Mouse (Mus musculus): Measurements from ENCODE around the gene Fa2h. TPM values are rescaled to one million over a fixed set of nuclear protein-coding genes. Genes with fewer than 3 reads are reported as not detected.

The Fa2h gene
- polyA plus RNA-seq, 1 experiment from 2014 or later = 0.09 TPM

GRCm38 (mm10) chr8:111350577-111350976 is 43.0 kb downstream of the Fa2h start:
- H3K27me3 ChIP-seq (ENCODE audit: control insufficient read depth, insufficient read depth, low read length) = no peaks in the 10 kb centered on the region
- H3K4me3 ChIP-seq (ENCODE audit: low read depth, low read length) = no peak overlapping the region
- WGBS = 89% methylated on average over 6 of the region's 6 CpGs
- H3K9ac ChIP-seq (ENCODE audit: low read length) = no peak overlapping the region
- no peak overlapping the region for H3K27ac ChIP-seq (ENCODE audit: low read depth, low read length)
- no peak for DNase-seq (ENCODE audit: low spot score)
- H3K4me2 ChIP-seq (ENCODE audit: low read depth, low read length, severe bottlenecking) = no peak overlapping the region
- no peaks in the 10 kb centered on the region for H3K9me3 ChIP-seq (ENCODE audit: control insufficient read depth, low read length)
- no peak for ATAC-seq (replicated peaks; ENCODE audit: low FRiP score)
- H3K36me3 ChIP-seq (ENCODE audit: control insufficient read depth, insufficient read depth, low read length) = no peaks in the 10 kb centered on the region
- H3K4me1 ChIP-seq (replicated peaks; ENCODE audit: control insufficient read depth, insufficient read depth, low read length) = no peaks in the 10 kb centered on the region

GRCm38 (mm10) chr8:111343225-111343624 is 50.4 kb downstream of the Fa2h start:
- H3K4me1 ChIP-seq (replicated peaks; ENCODE audit: control insufficient read depth, insufficient read depth, low read length) = no peaks in the 10 kb centered on the region
- WGBS = 19% methylated on average over 5 of the region's 5 CpGs

GRCm38 (mm10) chr8:111340186-111340585 is 53.4 kb downstream of the Fa2h start:
- Histone ChIP-seq H3K9ac (ENCODE audit: low read length) (no peak overlapping the region), H3K4me1 (replicated peaks; ENCODE audit: control insufficient read depth, insufficient read depth, low read length) (0 out of 2 replicates have a peak, but pooled peaks cover 3% of the 10 kb centered on the region), H3K27me3 (ENCODE audit: control insufficient read depth, insufficient read depth, low read length) (peaks cover 6% of the 10 kb centered on the region; the same call in 1 of the 2 replicates), H3K4me3 (ENCODE audit: low read depth, low read length) (no peak overlapping the region), H3K4me2 (ENCODE audit: low read depth, low read length, severe bottlenecking) (no peak overlapping the region), H3K36me3 (ENCODE audit: control insufficient read depth, insufficient read depth, low read length) (no peaks in the 10 kb centered on the region), H3K27ac (ENCODE audit: low read depth, low read length) (no peak overlapping the region), H3K9me3 (ENCODE audit: control insufficient read depth, low read length) (no peaks in the 10 kb centered on the region)
- 79% methylated on average over 3 of the region's 3 CpGs for whole genome bisulfite sequencing
- ATAC-seq (replicated peaks; ENCODE audit: low FRiP score) (no peak), DNase-seq (ENCODE audit: low spot score) (no peak)

More at GRCm38 (mm10) chr8:111343225-111343624, 50.4 kb downstream of the Fa2h start:
- H3K27ac ChIP-seq (ENCODE audit: low read depth, low read length) = no peak overlapping the region
- H3K4me2 ChIP-seq (ENCODE audit: low read depth, low read length, severe bottlenecking) = no peak overlapping the region
- no peak overlapping the region for H3K9ac ChIP-seq (ENCODE audit: low read length)
- H3K27me3 ChIP-seq (ENCODE audit: control insufficient read depth, insufficient read depth, low read length) = no peaks in the 10 kb centered on the region
- DNase-seq (ENCODE audit: low spot score) (peak; percentile 80), ATAC-seq (replicated peaks; ENCODE audit: low FRiP score) (no peak)
- no peak overlapping the region for H3K4me3 ChIP-seq (ENCODE audit: low read depth, low read length)
- H3K9me3 ChIP-seq (ENCODE audit: control insufficient read depth, low read length) = no peaks in the 10 kb centered on the region
- no peaks in the 10 kb centered on the region for H3K36me3 ChIP-seq (ENCODE audit: control insufficient read depth, insufficient read depth, low read length)

GRCm38 (mm10) chr8:111338370-111339208 is 55.0 kb downstream of the Fa2h start:
- no peak overlapping the region for H3K9ac ChIP-seq (ENCODE audit: low read length)
- no peak overlapping the region for H3K27ac ChIP-seq (ENCODE audit: low read depth, low read length)
- no peaks in the 10 kb centered on the region for H3K36me3 ChIP-seq (ENCODE audit: control insufficient read depth, insufficient read depth, low read length)
- H3K4me1 ChIP-seq (replicated peaks; ENCODE audit: control insufficient read depth, insufficient read depth, low read length) = 0 out of 2 replicates have a peak, but pooled peaks cover 3% of the 10 kb centered on the region
- no peak for ATAC-seq (replicated peaks; ENCODE audit: low FRiP score)
- no peaks in the 10 kb centered on the region for H3K9me3 ChIP-seq (ENCODE audit: control insufficient read depth, low read length)
- H3K27me3 ChIP-seq (ENCODE audit: control insufficient read depth, insufficient read depth, low read length) = peaks cover 6% of the 10 kb centered on the region; the same call in 1 of the 2 replicates
- WGBS = 50% methylated on average over 12 of the region's 12 CpGs
- peak overlapping the region; percentile 38 for H3K4me3 ChIP-seq (ENCODE audit: low read depth, low read length)
- peak overlapping the region; percentile 80 for H3K4me2 ChIP-seq (ENCODE audit: low read depth, low read length, severe bottlenecking)
- DNase-seq (ENCODE audit: low spot score) = no peak

GRCm38 (mm10) chr8:111337890-111338347 is 55.7 kb downstream of the Fa2h start, which contains the start of gene Mlkl:
Mlkl (minus strand) TSS chr8:111338177.
- peaks cover 6% of the 10 kb centered on the region; the same call in 1 of the 2 replicates for H3K27me3 ChIP-seq (ENCODE audit: control insufficient read depth, insufficient read depth, low read length)
- peak; percentile 62 for DNase-seq (ENCODE audit: low spot score)
- H3K4me2 ChIP-seq (ENCODE audit: low read depth, low read length, severe bottlenecking) = peak within 1 kb of the TSS; percentile 80
- H3K27ac ChIP-seq (ENCODE audit: low read depth, low read length) = no peak within 1 kb of the TSS
- no peak for ATAC-seq (replicated peaks; ENCODE audit: low FRiP score)
- H3K4me1 ChIP-seq (replicated peaks; ENCODE audit: control insufficient read depth, insufficient read depth, low read length) = 0 out of 2 replicates have a peak, but pooled peaks cover 3% of the 10 kb centered on the region
- peak within 1 kb of the TSS; percentile 43 for H3K9ac ChIP-seq (ENCODE audit: low read length)
- H3K36me3 ChIP-seq (ENCODE audit: control insufficient read depth, insufficient read depth, low read length) = no peaks in the 10 kb centered on the region
- peak within 1 kb of the TSS; percentile 38 for H3K4me3 ChIP-seq (ENCODE audit: low read depth, low read length)
- under 1% methylated on average over 29 of the region's 29 CpGs for WGBS
- H3K9me3 ChIP-seq (ENCODE audit: control insufficient read depth, low read length) = no peaks in the 10 kb centered on the region

GRCm38 (mm10) chr8:111337311-111337889 is 56.2 kb downstream of the Fa2h start:
- no peaks in the 10 kb centered on the region for H3K9me3 ChIP-seq (ENCODE audit: control insufficient read depth, low read length)
- ATAC-seq (replicated peaks; ENCODE audit: low FRiP score) (no peak), DNase-seq (ENCODE audit: low spot score) (no peak)
- peak overlapping the region; percentile 43 for H3K9ac ChIP-seq (ENCODE audit: low read length)
- no peaks in the 10 kb centered on the region for H3K36me3 ChIP-seq (ENCODE audit: control insufficient read depth, insufficient read depth, low read length)
- 0 out of 2 replicates have a peak, but pooled peaks cover 3% of the 10 kb centered on the region for H3K4me1 ChIP-seq (replicated peaks; ENCODE audit: control insufficient read depth, insufficient read depth, low read length)
- H3K27me3 ChIP-seq (ENCODE audit: control insufficient read depth, insufficient read depth, low read length) = peaks cover 6% of the 10 kb centered on the region; the same call in 1 of the 2 replicates
- WGBS = 24% methylated on average over 17 of the region's 17 CpGs
- peak overlapping the region; percentile 38 for H3K4me3 ChIP-seq (ENCODE audit: low read depth, low read length)
- H3K27ac ChIP-seq (ENCODE audit: low read depth, low read length) = no peak overlapping the region
- H3K4me2 ChIP-seq (ENCODE audit: low read depth, low read length, severe bottlenecking) = peak overlapping the region; percentile 80

GRCm38 (mm10) chr8:111336692-111337091 is 56.9 kb downstream of the Fa2h start:
- 0 out of 2 replicates have a peak, but pooled peaks cover 3% of the 10 kb centered on the region for H3K4me1 ChIP-seq (replicated peaks; ENCODE audit: control insufficient read depth, insufficient read depth, low read length)
- H3K9ac ChIP-seq (ENCODE audit: low read length) = no peak overlapping the region
- DNase-seq (ENCODE audit: low spot score) (no peak), ATAC-seq (replicated peaks; ENCODE audit: low FRiP score) (no peak)
- WGBS = 79% methylated on average over 4 of the region's 4 CpGs
- no peak overlapping the region for H3K4me3 ChIP-seq (ENCODE audit: low read depth, low read length)
- no peaks in the 10 kb centered on the region for H3K9me3 ChIP-seq (ENCODE audit: control insufficient read depth, low read length)
- no peak overlapping the region for H3K27ac ChIP-seq (ENCODE audit: low read depth, low read length)
- H3K36me3 ChIP-seq (ENCODE audit: control insufficient read depth, insufficient read depth, low read length) = no peaks in the 10 kb centered on the region
- H3K4me2 ChIP-seq (ENCODE audit: low read depth, low read length, severe bottlenecking) = no peak overlapping the region
- H3K27me3 ChIP-seq (ENCODE audit: control insufficient read depth, insufficient read depth, low read length) = peaks cover 6% of the 10 kb centered on the region; the same call in 1 of the 2 replicates

GRCm38 (mm10) chr8:111325222-111325790 is 68.3 kb downstream of the Fa2h start:
- WGBS = 86% methylated on average over 6 of the region's 6 CpGs

More at GRCm38 (mm10) chr8:111325222-111325790, 68.3 kb downstream of the Fa2h start:
- ATAC-seq (replicated peaks; ENCODE audit: low FRiP score) (no peak), DNase-seq (ENCODE audit: low spot score) (no peak)
- Histone ChIP-seq H3K4me1 (replicated peaks; ENCODE audit: control insufficient read depth, insufficient read depth, low read length) (no peaks in the 10 kb centered on the region), H3K27me3 (ENCODE audit: control insufficient read depth, insufficient read depth, low read length) (no peaks in the 10 kb centered on the region), H3K4me2 (ENCODE audit: low read depth, low read length, severe bottlenecking) (no peak overlapping the region), H3K27ac (ENCODE audit: low read depth, low read length) (no peak overlapping the region), H3K9ac (ENCODE audit: low read length) (no peak overlapping the region), H3K36me3 (ENCODE audit: control insufficient read depth, insufficient read depth, low read length) (no peaks in the 10 kb centered on the region), H3K4me3 (ENCODE audit: low read depth, low read length) (no peak overlapping the region), H3K9me3 (ENCODE audit: control insufficient read depth, low read length) (no peaks in the 10 kb centered on the region)
